Mouse (Mus musculus): ENCODE measurements at regions not wholly inside any gene's neighbourhood (a gene's known extent, or its start where the extent isn't known, plus 50 kb on each side); places are given as distances from the start of the nearest gene placed in this dataset.

GRCm38 (mm10) chr4:31660896-31661295, 303.0 kb upstream of the Map3k7 start:
- TF ChIP-seq EP300 (IDR thresholded peaks at IDR 0.05; ENCODE audit: low read depth) (no peak), CTCF (IDR thresholded peaks at IDR 0.05; ENCODE audit: low read depth) (no peak)

All from liver, postnatal 0 days (tissue).